Mouse (Mus musculus): Measurements from ENCODE around the gene Ly6g6c. TPM values are rescaled to one million over a fixed set of nuclear protein-coding genes. Genes with fewer than 3 reads are reported as not detected.

Ly6g6c gene
- polyA plus RNA-seq, 1 experiment = 146 TPM

DNA sequence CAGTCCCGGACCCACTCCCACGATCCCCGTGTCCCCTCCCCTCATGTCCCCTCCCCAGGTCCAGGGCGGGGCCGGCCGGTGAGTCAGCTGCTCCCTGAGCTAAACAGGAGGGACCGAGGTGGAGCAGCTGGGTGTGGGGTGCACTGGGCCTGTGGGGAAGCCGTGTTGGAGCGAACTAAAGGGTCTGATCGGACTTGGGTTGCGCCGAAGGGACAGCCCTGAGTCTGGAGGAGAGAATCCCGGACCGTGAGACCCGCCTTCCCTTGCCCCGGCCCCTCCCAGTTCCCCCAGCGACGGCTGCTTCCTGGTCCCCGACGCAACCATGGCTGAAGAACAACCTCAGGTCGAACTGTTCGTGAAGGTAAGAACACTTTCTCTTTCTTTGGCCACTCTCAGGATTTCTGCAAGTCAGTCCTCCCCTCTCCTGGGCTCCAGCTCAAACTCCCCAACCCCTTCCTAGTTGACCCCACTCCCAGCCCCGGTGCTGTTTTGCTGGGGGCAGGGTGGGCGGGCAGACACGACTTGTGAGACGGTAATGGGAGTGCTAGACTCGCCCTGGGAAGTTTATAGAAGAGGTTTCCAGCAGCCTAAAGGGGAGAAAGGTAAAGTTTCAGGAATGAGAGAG, 14.9 kb upstream of the Ly6g6c start:
- H3K36me3 ChIP-seq (ENCODE audit: control insufficient read depth, insufficient read depth, low read length) = no peaks in the 10 kb centered on the region
- H3K4me1 ChIP-seq (ENCODE audit: control insufficient read depth, insufficient read depth, low read length) = peaks cover 24% of the 10 kb centered on the region
- H3K4me3 ChIP-seq (ENCODE audit: control insufficient read depth, low read depth, low read length) = peak overlapping the region; percentile 86
- peaks cover 2% of the 10 kb centered on the region; the same call in 1 of the 2 replicates for H3K27me3 ChIP-seq (ENCODE audit: control insufficient read depth, insufficient read depth, low read length)
- TF ChIP-seq CTCF (IDR thresholded peaks at IDR 0.05; ENCODE audit: control insufficient read depth, insufficient read depth, insufficient replicate concordance, low read depth, low read length) (no peak), POLR2A (IDR thresholded peaks at IDR 0.05; ENCODE audit: control insufficient read depth, low read depth, low read length) (peak; percentile 57; the same call in 1 of the 2 replicates)
- H3K27ac ChIP-seq (ENCODE audit: control insufficient read depth, insufficient read depth, low read depth, low read length) = peak overlapping the region; percentile 82

DNA sequence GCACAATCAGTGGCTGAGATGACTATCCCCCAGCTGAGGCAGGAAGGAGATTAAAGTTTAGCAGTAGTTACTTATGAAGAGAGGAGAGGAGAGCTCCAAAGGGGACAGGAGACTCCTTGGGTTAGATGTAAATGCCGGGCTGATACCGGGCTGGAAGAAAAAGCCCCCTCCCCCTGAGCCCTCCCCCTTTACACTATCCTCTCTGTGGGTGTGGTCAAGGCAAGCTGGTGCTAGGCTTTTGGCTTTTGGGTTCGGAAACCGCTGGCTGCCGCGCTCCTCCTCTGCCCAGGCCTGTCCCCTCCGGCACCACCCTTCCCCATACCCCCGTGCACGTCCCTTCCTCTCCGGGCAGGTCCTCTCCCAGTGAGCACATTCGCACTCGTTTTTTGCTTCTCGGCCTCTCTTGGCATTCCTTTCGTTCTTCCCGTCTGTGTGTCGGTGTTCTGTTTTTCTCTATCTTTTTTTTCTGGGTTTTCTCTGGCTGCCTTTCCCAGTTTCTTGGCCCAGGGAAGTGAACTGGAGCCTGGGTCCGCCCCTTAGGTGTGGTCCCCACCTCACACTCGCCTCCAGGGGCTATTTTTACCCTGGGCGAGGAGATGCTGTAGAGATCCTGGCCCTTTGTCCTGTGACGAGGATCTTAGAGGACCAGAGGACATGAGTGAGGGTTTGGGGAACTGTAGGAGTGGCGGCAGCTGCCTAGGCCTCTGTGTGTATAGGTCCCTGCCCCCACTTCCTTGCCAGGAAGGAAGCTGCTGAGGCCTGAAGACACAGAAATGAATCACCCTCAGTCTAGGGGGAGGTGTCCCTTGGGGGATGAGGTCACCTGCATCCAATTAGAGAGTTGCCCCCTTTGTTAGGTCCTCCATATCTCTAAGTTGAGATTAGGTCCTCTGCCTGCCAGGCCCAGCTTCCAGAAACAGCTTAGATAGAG, 13.8 kb upstream of the Ly6g6c start:
- H3K4me1 ChIP-seq (ENCODE audit: control insufficient read depth, insufficient read depth, low read length) = peaks cover 21% of the 10 kb centered on the region
- H3K36me3 ChIP-seq (ENCODE audit: control insufficient read depth, insufficient read depth, low read length) = no peaks in the 10 kb centered on the region
- H3K4me3 ChIP-seq (ENCODE audit: control insufficient read depth, low read depth, low read length) = peak overlapping the region; percentile 82
- peak overlapping the region; percentile 78 for H3K27ac ChIP-seq (ENCODE audit: control insufficient read depth, insufficient read depth, low read depth, low read length)
- H3K27me3 ChIP-seq (ENCODE audit: control insufficient read depth, insufficient read depth, low read length) = peaks cover 2% of the 10 kb centered on the region; the same call in 1 of the 2 replicates
- 0 out of 2 replicates have a peak, but pooled peaks have one; percentile 30 for TF ChIP-seq POLR2A (IDR thresholded peaks at IDR 0.05; ENCODE audit: control insufficient read depth, low read depth, low read length)
- no peak for TF ChIP-seq CTCF (IDR thresholded peaks at IDR 0.05; ENCODE audit: control insufficient read depth, insufficient read depth, insufficient replicate concordance, low read depth, low read length)

DNA sequence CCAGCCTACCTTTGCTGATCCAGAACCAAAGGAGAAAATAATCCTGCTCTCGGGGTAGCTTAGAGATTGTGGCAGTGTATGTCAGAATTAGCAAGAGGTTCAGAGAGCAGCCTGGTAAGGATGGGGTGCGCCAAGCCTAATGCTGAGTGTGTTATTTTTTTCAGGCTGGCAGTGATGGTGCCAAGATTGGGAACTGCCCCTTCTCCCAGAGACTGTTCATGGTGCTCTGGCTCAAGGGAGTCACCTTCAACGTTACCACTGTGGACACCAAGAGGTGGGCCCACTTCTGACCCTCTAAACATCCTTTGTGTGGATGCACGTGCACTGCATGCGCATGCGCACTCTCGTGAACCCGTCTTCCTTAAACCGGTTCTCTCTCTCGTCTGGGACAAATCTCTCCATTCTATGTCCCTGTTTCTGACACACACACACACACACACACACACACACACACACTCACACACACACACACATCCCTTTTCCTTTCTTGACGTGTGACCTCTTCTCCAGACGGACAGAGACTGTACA, 12.9 kb upstream of the Ly6g6c start:
- H3K27ac ChIP-seq (ENCODE audit: control insufficient read depth, insufficient read depth, low read depth, low read length) = no peak overlapping the region
- no peaks in the 10 kb centered on the region for H3K36me3 ChIP-seq (ENCODE audit: control insufficient read depth, insufficient read depth, low read length)
- TF ChIP-seq POLR2A (IDR thresholded peaks at IDR 0.05; ENCODE audit: control insufficient read depth, low read depth, low read length) (no peak), CTCF (IDR thresholded peaks at IDR 0.05; ENCODE audit: control insufficient read depth, insufficient read depth, insufficient replicate concordance, low read depth, low read length) (no peak)
- H3K27me3 ChIP-seq (ENCODE audit: control insufficient read depth, insufficient read depth, low read length) = peaks cover 2% of the 10 kb centered on the region; the same call in 1 of the 2 replicates
- no peak overlapping the region for H3K4me3 ChIP-seq (ENCODE audit: control insufficient read depth, low read depth, low read length)
- H3K4me1 ChIP-seq (ENCODE audit: control insufficient read depth, insufficient read depth, low read length) = peaks cover 19% of the 10 kb centered on the region

DNA sequence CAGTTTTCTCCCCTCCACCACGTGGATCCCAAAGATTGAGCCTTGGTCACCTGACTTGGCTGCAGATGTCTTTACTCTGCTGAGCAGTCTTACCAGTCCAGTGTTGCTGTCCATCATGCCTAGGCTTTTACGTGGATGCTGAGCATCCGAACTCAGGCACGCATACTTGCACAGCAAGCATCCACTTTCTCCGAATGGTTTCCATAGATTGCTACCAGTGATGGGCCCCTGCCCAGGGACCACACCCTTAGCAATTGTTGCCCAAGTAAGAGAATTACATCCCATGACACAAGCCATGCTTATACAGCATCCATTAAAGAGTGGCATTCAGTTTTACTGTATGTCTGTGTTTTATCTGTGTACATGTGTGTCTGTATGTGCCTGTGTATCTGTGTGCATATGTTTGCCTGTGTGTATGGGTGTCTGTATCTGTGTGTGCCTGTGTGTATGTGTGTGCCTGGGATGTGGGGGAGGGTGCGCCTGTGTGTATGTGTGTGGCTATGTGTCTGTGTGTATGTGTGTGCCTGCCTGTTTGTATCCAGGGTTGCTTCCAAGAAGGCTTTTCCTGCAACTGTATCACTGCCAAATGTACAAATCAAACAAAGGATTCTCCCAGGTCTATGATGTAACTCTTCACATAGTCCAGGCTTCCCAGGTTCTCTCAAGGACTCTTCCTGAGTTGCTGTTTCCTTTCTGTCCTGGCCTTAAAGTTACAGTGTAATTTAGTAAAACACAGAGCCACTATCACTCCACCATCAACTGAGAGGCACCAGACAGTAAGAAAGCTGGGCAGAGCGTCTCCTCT, 9.3 kb upstream of the Ly6g6c start:
- no peaks in the 10 kb centered on the region for H3K36me3 ChIP-seq (ENCODE audit: control insufficient read depth, insufficient read depth, low read length)
- peaks cover 25% of the 10 kb centered on the region for H3K4me1 ChIP-seq (ENCODE audit: control insufficient read depth, insufficient read depth, low read length)
- no peak overlapping the region for H3K4me3 ChIP-seq (ENCODE audit: control insufficient read depth, low read depth, low read length)
- no peaks in the 10 kb centered on the region for H3K27me3 ChIP-seq (ENCODE audit: control insufficient read depth, insufficient read depth, low read length)
- no peak overlapping the region; the same call in 1 of the 2 replicates for H3K27ac ChIP-seq (ENCODE audit: control insufficient read depth, insufficient read depth, low read depth, low read length)
- TF ChIP-seq POLR2A (IDR thresholded peaks at IDR 0.05; ENCODE audit: control insufficient read depth, low read depth, low read length) (no peak), CTCF (IDR thresholded peaks at IDR 0.05; ENCODE audit: control insufficient read depth, insufficient read depth, insufficient replicate concordance, low read depth, low read length) (no peak)

DNA sequence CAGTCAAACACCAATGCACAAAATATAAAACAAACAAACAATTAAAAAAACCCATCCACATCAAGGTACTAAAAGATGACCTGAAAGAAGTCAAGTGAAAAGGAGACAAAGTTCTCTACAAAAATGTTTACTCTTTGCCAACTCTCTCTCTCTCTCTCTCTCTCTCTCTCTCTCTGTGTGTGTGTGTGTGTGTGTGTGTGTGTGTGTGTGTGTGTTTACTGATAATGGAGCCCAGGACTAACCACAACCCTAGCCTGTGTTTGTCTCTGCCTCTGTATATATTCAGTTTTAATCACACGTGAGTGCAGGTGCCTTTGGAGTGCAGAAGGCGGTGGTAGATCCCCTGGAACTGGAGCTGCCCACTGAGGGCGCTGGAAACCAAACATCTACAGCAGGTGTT, 8.1 kb upstream of the Ly6g6c start:
- no peak overlapping the region for H3K4me3 ChIP-seq (ENCODE audit: control insufficient read depth, low read depth, low read length)
- TF ChIP-seq CTCF (IDR thresholded peaks at IDR 0.05; ENCODE audit: control insufficient read depth, insufficient read depth, insufficient replicate concordance, low read depth, low read length) (no peak), POLR2A (IDR thresholded peaks at IDR 0.05; ENCODE audit: control insufficient read depth, low read depth, low read length) (no peak)
- H3K4me1 ChIP-seq (ENCODE audit: control insufficient read depth, insufficient read depth, low read length) = peaks cover 18% of the 10 kb centered on the region
- no peaks in the 10 kb centered on the region for H3K27me3 ChIP-seq (ENCODE audit: control insufficient read depth, insufficient read depth, low read length)
- no peak overlapping the region for H3K27ac ChIP-seq (ENCODE audit: control insufficient read depth, insufficient read depth, low read depth, low read length)
- H3K36me3 ChIP-seq (ENCODE audit: control insufficient read depth, insufficient read depth, low read length) = no peaks in the 10 kb centered on the region

DNA sequence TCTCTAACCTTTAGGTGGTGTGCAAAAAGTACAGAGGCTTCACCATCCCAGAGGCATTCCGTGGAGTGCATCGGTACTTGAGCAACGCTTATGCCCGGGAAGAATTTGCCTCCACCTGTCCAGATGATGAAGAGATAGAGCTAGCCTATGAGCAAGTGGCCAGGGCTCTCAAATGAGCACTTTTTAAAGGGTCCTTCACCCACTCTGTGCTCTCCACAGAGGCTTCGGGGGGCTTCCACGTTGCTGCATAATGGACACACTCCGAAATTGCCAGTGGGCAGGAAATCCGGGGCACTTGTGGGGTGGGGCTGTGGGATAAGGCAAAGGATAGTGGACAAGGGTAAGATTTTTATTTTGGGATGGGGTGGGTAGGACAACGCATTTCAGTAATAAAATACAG, 6.9 kb upstream of the Ly6g6c start:
- H3K27me3 ChIP-seq (ENCODE audit: control insufficient read depth, insufficient read depth, low read length) = no peaks in the 10 kb centered on the region
- H3K4me3 ChIP-seq (ENCODE audit: control insufficient read depth, low read depth, low read length) = no peak overlapping the region
- no peaks in the 10 kb centered on the region for H3K36me3 ChIP-seq (ENCODE audit: control insufficient read depth, insufficient read depth, low read length)
- no peak overlapping the region for H3K27ac ChIP-seq (ENCODE audit: control insufficient read depth, insufficient read depth, low read depth, low read length)
- TF ChIP-seq POLR2A (IDR thresholded peaks at IDR 0.05; ENCODE audit: control insufficient read depth, low read depth, low read length) = no peak
- TF ChIP-seq CTCF (IDR thresholded peaks at IDR 0.05; ENCODE audit: control insufficient read depth, insufficient read depth, insufficient replicate concordance, low read depth, low read length) = no peak
- H3K4me1 ChIP-seq (ENCODE audit: control insufficient read depth, insufficient read depth, low read length) = peaks cover 21% of the 10 kb centered on the region
